Mouse (Mus musculus) large intestine, adult 2 months (tissue): ENCODE data around the gene Ahsg. TPM values are rescaled to one million over a fixed set of nuclear protein-coding genes. Genes with fewer than 3 reads are reported as not detected.

ENCODE experiments used
- DNase-seq: peaks from one replicate; pipeline ENCODE4 v3.0.0-alpha.2; 2012; ENCODE audit warnings: low read depth, low spot score
- WGBS: fragments of 180-500 bp; shearing (Covaris S2); methylation state at CpG from one replicate; pipeline ENCODE4 v1.1.7; 2018; 5-methylcytosine and 5-hydroxymethylcytosine counted together
- polyA plus RNA-seq: library from polyadenylated mRNA; depleted of rRNA; stranded (reverse); fragments of >200 nt; gene quantifications from 2 replicates; pipeline ENCODE4 v1.2.3, GENCODE M21; 2012

Gene Ahsg
- polyA plus RNA-seq, 1 experiment: 0.21 TPM

DNA sequence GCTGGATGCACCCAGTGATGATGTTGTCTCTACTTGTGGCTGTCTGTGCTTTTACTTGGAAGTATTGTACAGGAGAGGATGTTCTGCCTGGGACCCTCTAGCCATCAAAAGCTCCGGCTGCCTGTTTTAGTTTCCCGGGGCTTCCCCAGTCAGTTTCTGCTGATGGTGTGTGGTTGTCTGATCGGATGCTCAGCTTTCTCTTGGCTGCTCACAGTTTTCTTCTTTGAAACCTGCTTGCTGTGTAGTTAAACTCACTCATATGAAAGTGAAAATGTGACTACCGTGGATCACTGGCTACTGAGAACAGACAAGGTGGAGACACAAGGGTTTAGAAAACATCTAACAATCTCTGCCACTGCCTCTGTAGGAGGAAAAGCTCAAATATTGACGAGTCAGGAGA lies 7.6 kb upstream of the Ahsg start:
- 72% methylated on average over 5 of the region's 5 CpGs for WGBS
- DNase-seq: no peak

DNA sequence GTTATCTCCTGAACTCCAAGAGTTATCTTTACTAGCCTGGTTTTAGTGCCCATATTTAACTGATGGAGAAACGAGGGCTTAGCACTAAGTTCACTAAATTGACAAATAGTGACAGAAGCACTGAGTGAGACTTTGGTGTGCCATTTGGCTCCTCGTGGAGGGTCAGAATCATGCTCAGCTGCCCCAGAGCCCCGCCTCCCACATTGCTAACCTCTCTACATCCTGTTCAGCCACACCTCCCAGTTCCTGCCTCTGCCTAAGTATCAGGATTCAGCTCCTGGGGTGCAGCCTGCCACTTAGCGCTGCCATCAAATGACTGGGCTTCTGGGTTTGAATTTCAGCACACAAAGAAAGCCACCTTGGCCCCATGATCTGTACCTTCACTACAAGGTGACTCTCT lies 5.7 kb upstream of the Ahsg start:
- no peak for DNase-seq
- WGBS: 11% methylated on average over 4 of the region's 4 CpGs

DNA sequence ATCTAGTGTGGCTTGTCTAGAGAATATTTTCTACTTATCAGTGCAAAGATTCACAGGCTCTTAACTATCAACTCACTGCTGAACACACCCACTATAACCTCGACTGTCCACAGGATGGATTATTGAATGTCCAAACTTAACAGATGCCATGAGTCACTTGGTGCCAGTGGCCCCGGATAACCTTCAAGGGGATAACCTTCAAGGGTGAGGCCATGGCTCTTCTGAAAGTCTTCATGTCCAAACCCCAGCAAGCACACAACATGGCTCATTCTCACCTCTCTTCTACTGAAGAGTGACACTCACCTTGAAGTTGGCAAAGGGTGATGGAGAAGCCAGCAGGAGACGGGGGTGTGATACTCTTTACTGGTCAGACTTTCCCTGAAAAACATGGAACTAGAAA lies 4.4 kb upstream of the Ahsg start:
- DNase-seq: no peak
- 53% methylated on average over 3 of the region's 3 CpGs for WGBS

DNA sequence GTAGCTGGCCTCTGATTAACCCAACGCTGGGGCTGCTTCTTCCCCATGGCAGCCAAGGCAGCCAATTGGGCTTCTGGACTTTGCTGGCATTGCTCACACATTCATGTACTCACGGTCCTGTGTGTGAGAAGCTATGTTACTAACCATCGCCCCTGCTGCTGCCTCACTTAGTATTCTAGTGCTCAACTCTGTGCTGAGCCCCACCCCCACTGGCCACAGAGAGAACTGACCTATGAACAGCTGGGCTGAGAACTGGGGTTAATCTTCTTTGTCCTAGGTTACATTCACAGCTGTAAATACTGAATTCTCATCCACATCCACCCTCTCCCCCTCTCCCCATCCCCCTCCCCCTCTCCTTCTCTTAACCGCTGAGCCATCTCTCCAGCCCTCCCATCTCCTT lies 2.2 kb upstream of the Ahsg start:
- WGBS: 86% methylated on average over 4 of the region's 4 CpGs
- DNase-seq: no peak

DNA sequence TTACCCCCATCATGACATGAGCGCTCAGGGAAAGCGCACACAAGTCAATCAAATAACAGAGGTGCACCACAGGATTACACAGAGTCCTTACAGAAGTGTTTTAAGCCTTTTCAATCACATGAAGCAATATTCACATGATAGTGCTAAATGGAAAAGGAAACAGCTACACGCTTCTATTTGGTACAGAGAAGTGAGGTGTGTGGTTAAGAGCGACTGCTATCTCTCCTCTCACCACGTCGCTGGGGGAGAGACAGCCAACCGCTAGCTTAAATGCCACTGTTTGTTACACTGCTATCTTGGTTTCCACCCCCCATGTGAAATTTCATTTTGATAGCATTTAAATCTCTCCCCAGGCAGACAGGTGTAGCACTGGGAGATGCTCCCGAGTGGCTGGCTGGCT lies 1.4 kb upstream of the Ahsg start:
- DNase-seq: no peak
- 79% methylated on average over 8 of the region's 8 CpGs for WGBS

DNA sequence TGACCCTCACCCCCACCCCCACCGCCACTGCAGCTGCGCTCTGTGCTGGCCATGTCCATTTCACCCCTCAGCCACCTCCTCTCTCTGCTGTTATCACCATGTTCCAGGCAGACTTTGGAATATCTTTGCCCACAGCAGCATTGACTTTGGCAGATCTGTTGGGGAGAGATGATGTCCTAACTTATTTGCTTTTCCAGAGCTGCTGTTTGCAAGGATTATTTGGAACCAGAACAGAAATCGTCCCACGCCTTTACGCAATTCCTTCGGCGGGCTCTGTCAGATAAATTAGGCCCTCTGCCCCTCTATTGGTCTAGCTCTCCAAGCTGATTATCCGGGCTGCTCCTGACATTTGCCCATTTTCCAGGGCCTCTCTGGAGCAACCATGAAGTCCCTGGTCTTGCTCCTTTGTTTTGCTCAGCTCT lies 667 bp downstream of the Ahsg start:
- WGBS: 87% methylated on average over 8 of the region's 8 CpGs
- no peak for DNase-seq

- 84% methylated on average over 8 of the region's 8 CpGs for WGBS
- no peak for DNase-seq
These were observed 3.0 kb downstream of the Ahsg start for GRCm38 (mm10) chr16:22894095-22894494.

DNA sequence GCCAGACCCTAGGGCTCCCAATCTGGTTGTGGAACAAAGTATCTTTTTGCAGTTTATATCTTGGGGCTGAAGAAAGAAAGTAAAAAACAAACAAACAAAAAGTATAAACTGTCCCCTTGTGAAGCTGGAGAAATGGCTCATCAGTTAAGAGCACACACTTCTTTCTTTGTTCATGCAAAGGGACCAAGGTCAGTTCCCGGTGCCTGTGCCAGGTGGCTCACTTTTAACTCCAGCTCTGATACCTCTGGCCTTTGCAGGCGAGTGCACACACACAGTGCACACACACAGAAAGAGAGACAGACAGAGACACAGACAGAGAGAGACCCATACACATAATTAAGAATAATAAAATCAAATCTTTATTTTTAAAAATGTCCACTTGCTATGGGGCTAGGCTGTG lies 5.5 kb downstream of the Ahsg start:
- DNase-seq: no peak
- WGBS: 18% methylated on average over 2 of the region's 2 CpGs

- WGBS: 42% methylated on average over 5 of the region's 5 CpGs
- DNase-seq: no peak
These were observed 8.3 kb downstream of the Ahsg start for GRCm38 (mm10) chr16:22899346-22899745.

- DNase-seq: no peak
- 65% methylated on average over 10 of the region's 10 CpGs for WGBS
These were observed 8.9 kb downstream of the Ahsg start for GRCm38 (mm10) chr16:22899866-22900570.

DNA sequence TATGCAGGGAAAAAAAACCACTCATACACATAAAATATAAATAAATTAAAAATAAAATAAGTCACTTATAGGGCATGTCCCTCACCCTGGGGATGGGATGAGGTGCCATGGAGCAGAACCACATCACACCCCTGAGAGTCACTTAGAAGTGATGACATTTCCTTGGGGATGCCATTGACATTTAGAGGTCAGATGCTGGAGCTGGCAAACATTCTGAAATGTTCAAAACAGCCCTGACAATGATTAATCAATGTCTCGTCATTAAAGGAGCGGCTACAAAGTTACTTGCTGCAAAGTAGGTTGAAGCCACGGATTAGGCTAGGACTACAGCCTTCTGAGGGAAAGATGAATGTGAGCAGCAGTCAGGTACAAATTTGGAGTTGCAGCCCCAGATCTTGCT lies 10.2 kb downstream of the Ahsg start:
- WGBS: 70% methylated on average over 3 of the region's 3 CpGs
- no peak for DNase-seq

DNA sequence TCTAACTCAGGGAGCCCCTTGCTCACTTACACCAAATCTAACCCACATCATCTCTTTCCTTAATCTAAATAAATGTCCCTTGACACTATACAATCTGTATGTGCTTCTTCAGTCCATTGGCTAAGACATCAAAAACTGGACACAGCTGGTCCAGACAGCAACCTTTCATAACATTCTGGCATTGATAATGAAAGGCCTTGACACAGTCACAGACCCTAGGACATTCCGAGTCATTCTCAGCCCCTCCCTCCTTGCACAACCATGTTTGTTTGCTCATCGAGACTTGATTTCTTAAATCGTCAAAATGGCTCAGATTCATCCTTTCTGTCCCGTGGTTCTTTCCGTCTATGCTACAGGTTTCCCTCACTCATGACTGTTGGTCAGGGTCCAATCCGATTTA lies 18.2 kb downstream of the Ahsg start:
- WGBS: 86% methylated on average over 6 of the region's 6 CpGs

GRCm38 (mm10) chr16:22911986-22912385 lies 20.9 kb downstream of the Ahsg start:
- DNase-seq: no peak
- WGBS: 72% methylated on average over 3 of the region's 3 CpGs

More for the DNA sequence above, 18.2 kb downstream of the Ahsg start:
- no peak for DNase-seq

- WGBS: 51% methylated on average over 6 of the region's 6 CpGs
- no peak for DNase-seq
These were observed 21.8 kb downstream of the Ahsg start for GRCm38 (mm10) chr16:22912886-22913285.

GRCm38 (mm10) chr16:22914276-22914675 lies 23.2 kb downstream of the Ahsg start:
- no peak for DNase-seq

DNA sequence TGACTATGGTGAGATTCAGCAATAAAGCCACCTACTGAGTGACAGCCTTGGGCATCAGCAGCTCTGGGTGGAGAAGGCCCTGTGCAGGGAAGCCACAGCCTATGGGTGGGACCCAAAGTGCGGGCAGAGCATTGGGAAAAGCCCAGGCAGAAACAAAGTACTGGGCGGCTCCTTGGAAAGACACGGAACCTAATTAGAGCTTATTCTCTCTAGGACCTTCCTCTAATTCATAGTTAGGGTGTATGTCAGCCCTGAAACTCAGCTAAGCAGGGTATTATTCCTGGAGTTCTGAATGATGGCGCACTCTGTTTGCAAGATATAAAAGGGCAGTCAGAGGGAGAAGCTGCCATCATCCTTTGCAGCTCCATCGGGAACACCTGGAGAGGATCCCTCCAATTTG lies 27.0 kb downstream of the Ahsg start, which contains the start of gene Fetub:
Fetub (plus strand) TSS at position 301 of the 400 bp plus-strand sequence.
- 79% methylated on average over 5 of the region's 5 CpGs for WGBS
- DNase-seq: no peak

GRCm38 (mm10) chr16:22918664-22919312 lies 27.7 kb downstream of the Ahsg start:
- DNase-seq: no peak
- 76% methylated on average over 15 of the region's 15 CpGs for WGBS

- no peak for DNase-seq
- 34% methylated on average over 18 of the region's 18 CpGs for WGBS
These were observed 29.1 kb downstream of the Ahsg start for GRCm38 (mm10) chr16:22919971-22920854.

DNA sequence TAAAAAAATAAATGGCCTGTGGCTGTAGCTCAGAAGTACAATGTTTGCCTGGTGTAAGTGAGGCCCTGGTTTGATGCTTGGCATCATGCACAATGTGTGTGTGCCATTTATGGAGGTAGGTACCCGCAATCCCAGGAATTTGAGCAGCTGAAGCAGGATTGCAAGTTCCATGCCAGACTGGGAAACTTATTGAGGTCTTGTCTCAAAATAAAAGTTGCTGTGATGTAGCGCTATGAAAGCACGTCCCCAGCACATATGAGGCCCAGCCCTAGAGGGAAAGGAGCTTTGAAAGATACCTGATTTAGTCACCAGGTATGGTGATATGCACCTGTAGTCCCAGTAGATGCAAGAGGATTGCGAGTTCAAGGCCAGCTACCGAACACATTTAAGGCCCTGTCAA lies 30.7 kb downstream of the Ahsg start:
- no peak for DNase-seq
- WGBS: 94% methylated on average over 5 of the region's 5 CpGs

GRCm38 (mm10) chr16:22922433-22922832 lies 31.4 kb downstream of the Ahsg start:
- no peak for DNase-seq
- WGBS: 55% methylated on average over 4 of the region's 4 CpGs
